Comparison of ENCODE assay signal across 22 mouse cellular contexts in genomic region chr4:136945397-136945796, GRCm38 (mm10). TPM values are rescaled to one million over a fixed set of nuclear protein-coding genes. Genes with fewer than 3 reads are reported as not detected.
DNase-seq lines count a peak whose midpoint lies in the region; TF ChIP-seq lines count a peak whose summit lies in the region.
"Had no signal": no experiment of that assay in that cellular context is flagged by ENCODE, and none has a peak within 500 bp of the region (broad histone marks: within the 10 kb centered on the region; RNA-seq: fewer than 3 reads in every experiment).

No protein-coding gene starts in this region.

- H3K4me3 ChIP-seq in left cerebral cortex, adult 2 months, result no peak overlapping the region
- H3K4me3 ChIP-seq: embryonic facial prominence, embryonic 12.5 days; forebrain, embryonic 10.5 days; heart, adult 2 months; hindbrain, embryonic 15.5 days; limb, embryonic 15.5 days; stomach, embryonic 15.5 days had no signal

- no peak overlapping the region for H3K27ac ChIP-seq in left cerebral cortex, adult 2 months
- H3K27ac ChIP-seq: embryonic facial prominence, embryonic 12.5 days; heart, adult 2 months; hindbrain, embryonic 15.5 days; limb, embryonic 15.5 days; stomach, embryonic 15.5 days had no signal

- peak; percentile 73 to 81 for DNase-seq in cerebellum, postnatal 10 days
- DNase-seq in cerebellum, postnatal 25 days, result no peak
- peak; percentile 81 for DNase-seq in left cerebral cortex, postnatal 4 days
- DNase-seq in left cerebral cortex, adult 2 months (ENCODE audit: extremely low spot score in 1 of 2, low spot score in 2 of 2), result no peak
- peak; percentile 51 for DNase-seq in ZHBTc4 (ENCODE audit: low read depth, low spot score)
- peak; percentile 52 for DNase-seq in retina, embryonic 14.5 days (ENCODE audit: low spot score)
- DNase-seq in thymus, postnatal 10 days (ENCODE audit: low spot score in 2 of 2), result no peak
- DNase-seq in right cerebral cortex, postnatal 14 days, result no peak
- DNase-seq: adrenal gland, postnatal 25 days; cerebellum, adult 8-10 months; gastrocnemius, postnatal 14 days; heart, adult 2 months; lung, postnatal 10 days; spleen, adult 18-20 months had no signal

- no peak for TF ChIP-seq CTCF in left cerebral cortex, adult 2 months (IDR thresholded peaks at IDR 0.05)

- intact Hi-C loops in left cerebral cortex, postnatal 4 days (cut with DNase I), result no loop called here
- intact Hi-C loops in left cerebral cortex, adult 2 months (cut with DNase I), result no loop called here

RNA-seq across cellular contexts. Expression of gene Epha8, which starts 11.2 kb away (rescaled TPM):
- total RNA-seq in left cerebral cortex, postnatal 4 days (2021), result 10 to 100 TPM; 21.6 to 23.0 TPM
- 1 to 10 TPM; 3.5 to 4.6 TPM for total RNA-seq in left cerebral cortex, adult 2 months (2021)
- total RNA-seq: CH12.LX; gastrocnemius, postnatal 14 days; heart, adult 2 months; megakaryocyte-erythroid progenitor cell, adult 5-6 weeks; neutrophil, adult 5-6 weeks had no signal

RNA-seq across cellular contexts. Expression of gene C1qa, which starts 46.8 kb away (rescaled TPM):
- 10 to 100 TPM; 12.5 to 14.2 TPM for total RNA-seq in left cerebral cortex, postnatal 4 days (2021)
- total RNA-seq in left cerebral cortex, adult 2 months (2021), result 10 to 100 TPM; 44.5 to 48.3 TPM
- total RNA-seq: CH12.LX; megakaryocyte-erythroid progenitor cell, adult 5-6 weeks; neutrophil, adult 5-6 weeks had no signal

RNA-seq across cellular contexts. Expression of gene C1qc, which starts 52.5 kb away (rescaled TPM):
- 10 to 100 TPM; 11.3 to 14.8 TPM for total RNA-seq in left cerebral cortex, postnatal 4 days (2021)
- total RNA-seq in left cerebral cortex, adult 2 months (2021), result 10 to 100 TPM; 41.2 to 45.1 TPM
- total RNA-seq: CH12.LX; megakaryocyte-erythroid progenitor cell, adult 5-6 weeks; neutrophil, adult 5-6 weeks had no signal

RNA-seq across cellular contexts. Expression of gene C1qb, which starts 59.4 kb away (rescaled TPM):
- 10 to 100 TPM; 15.3 to 17.2 TPM for total RNA-seq in left cerebral cortex, postnatal 4 days (2021)
- total RNA-seq in left cerebral cortex, adult 2 months (2021), result 10 to 100 TPM; 57.5 to 60.3 TPM
- total RNA-seq: CH12.LX; megakaryocyte-erythroid progenitor cell, adult 5-6 weeks; neutrophil, adult 5-6 weeks had no signal

Comparison
In these comparisons a context has a peak if more than half of its experiments do, and no peak if none do; other contexts are left out.
1. DNase-seq: peak in cerebellum, postnatal 10 days (2 of 2), left cerebral cortex, postnatal 4 days (single experiment), ZHBTc4 (single experiment) and retina, embryonic 14.5 days (single experiment); none in cerebellum, postnatal 25 days (0 of 2), left cerebral cortex, adult 2 months (0 of 2), thymus, postnatal 10 days (0 of 2) and right cerebral cortex, postnatal 14 days (single experiment).
2. RNA of gene Epha8, which starts 11.2 kb away (total RNA-seq): 21.6 to 23.0 TPM in left cerebral cortex, postnatal 4 days; 3.5 to 4.6 TPM in left cerebral cortex, adult 2 months; every median in the first group is over 4 times any median in the second.